Mouse (Mus musculus): ENCODE measurements around the gene Gm11444. TPM values are rescaled to one million over a fixed set of nuclear protein-coding genes. Genes with fewer than 3 reads are reported as not detected.

Gene Gm11444
- total and polyA plus RNA-seq, 3 experiments = not detected

- no peak for DNase-seq (ENCODE audit: extremely low read depth)
- Histone ChIP-seq H3K9me3 (replicated peaks; ENCODE audit: low read length) (peaks cover 41% of the 10 kb centered on the region), H3K27me3 (replicated peaks) (peaks cover 39% of the 10 kb centered on the region), H3K9ac (ENCODE audit: insufficient read depth, low read depth) (no peak overlapping the region), H3K4me3 (replicated peaks in 1 of 3; ENCODE audit: low read depth in 2 of 3, low read length in 2 of 3, poor library complexity in 1 of 3) (no peak overlapping the region), H3K4me1 (ENCODE audit: control insufficient read depth in 1 of 2, insufficient read depth in 2 of 2) (peaks cover 2 to 17% of the 10 kb centered on the region in 2 experiments; a peak in 3 of 4 replicates), H3K36me3 (replicated peaks in 1 of 2; ENCODE audit: control insufficient read depth in 1 of 2, insufficient read depth in 1 of 2, low read length in 1 of 2) (no peaks in the 10 kb centered on the region), H3K79me2 (replicated peaks; ENCODE audit: control insufficient read depth, extremely low read depth, insufficient read depth, poor library complexity, severe bottlenecking) (no peaks in the 10 kb centered on the region), H3K4me2 (ENCODE audit: insufficient read depth, low read depth, poor library complexity, severe bottlenecking) (no peak overlapping the region), H3K27ac (ENCODE audit: insufficient read depth, low read depth) (no peak overlapping the region)
- in situ Hi-C loops (cut with MboI; ENCODE audit: low pct_ligation_motif_present, low pct_unique_long_range_greater_than_20kb, low sequenced_read_pairs) = no loop called here
- dilution Hi-C loops (cut with MboI; ENCODE audit: extremely low pct_ligation_motif_present, extremely low pct_unique_long_range_greater_than_20kb, low sequenced_read_pairs) = no loop called here
- TF ChIP-seq TBP (conservative IDR thresholded peaks at IDR 0.05; ENCODE audit: low read depth, low read length) (no peak), JUN (IDR thresholded peaks at IDR 0.05; ENCODE audit: insufficient read depth, low read depth, low read length) (no peak), PAX5 (IDR thresholded peaks at IDR 0.05; ENCODE audit: low read length) (no peak), MEF2A (IDR thresholded peaks at IDR 0.05; ENCODE audit: borderline replicate concordance, low read depth, low read length) (no peak), GABPA (IDR thresholded peaks at IDR 0.05; ENCODE audit: insufficient replicate concordance, low read depth, low read length) (no peak)
Measured at GRCm38 (mm10) chr11:85839258-85840030, 10.7 kb downstream of the Gm11444 start.

DNA sequence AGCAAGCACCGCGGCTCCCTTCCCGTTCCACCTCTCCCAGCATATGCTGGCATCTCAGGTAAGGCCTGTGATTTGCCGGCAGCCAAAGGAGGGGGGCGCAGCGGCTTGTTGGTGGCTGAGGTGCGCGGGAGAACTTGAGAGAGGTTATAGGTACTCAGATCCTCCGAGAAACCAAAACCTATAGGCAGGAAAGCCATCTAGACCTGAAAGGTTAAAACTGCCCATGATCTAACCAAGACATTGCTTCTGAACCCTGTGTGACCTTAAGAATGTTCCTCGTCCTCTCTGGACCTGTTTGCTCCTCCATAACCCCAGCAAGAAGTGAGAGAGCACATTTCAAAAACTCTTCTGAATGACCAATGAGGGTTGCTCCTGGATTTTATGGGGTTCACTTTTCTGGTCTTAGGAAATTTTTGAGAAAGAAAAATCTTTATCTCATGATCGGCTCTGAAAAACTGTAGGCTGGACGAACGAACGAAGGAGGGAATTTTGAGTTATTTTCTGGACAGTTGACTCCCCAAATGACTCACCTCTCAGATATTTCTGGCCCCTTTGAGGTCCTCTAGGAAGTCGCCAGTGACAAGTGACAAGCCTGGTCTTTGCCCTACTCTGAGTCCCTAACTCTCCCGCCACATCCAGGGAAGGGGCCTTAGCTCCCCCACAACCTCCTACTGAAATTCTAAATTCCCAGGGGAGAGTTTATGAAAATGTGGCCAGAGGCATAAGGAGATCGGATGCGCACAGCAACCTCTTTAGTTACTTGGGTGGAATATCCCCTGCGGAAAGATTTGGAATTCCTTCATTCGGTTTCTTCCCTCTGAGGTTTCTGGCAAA lies 11.5 kb downstream of the Gm11444 start:
- H3K79me2 ChIP-seq (replicated peaks; ENCODE audit: control insufficient read depth, extremely low read depth, insufficient read depth, poor library complexity, severe bottlenecking) = no peaks in the 10 kb centered on the region
- no peak overlapping the region for H3K9ac ChIP-seq (ENCODE audit: insufficient read depth, low read depth)
- no peak for DNase-seq (ENCODE audit: extremely low read depth)
- no peak overlapping the region for H3K27ac ChIP-seq (ENCODE audit: insufficient read depth, low read depth)
- H3K27me3 ChIP-seq (replicated peaks) = peaks cover 31% of the 10 kb centered on the region
- H3K9me3 ChIP-seq (replicated peaks; ENCODE audit: low read length) = peaks cover 41% of the 10 kb centered on the region
- TF ChIP-seq HCFC1 (IDR thresholded peaks at IDR 0.05; ENCODE audit: low read depth, low read length) = no peak
- TF ChIP-seq E2F4 (IDR thresholded peaks at IDR 0.05; ENCODE audit: insufficient replicate concordance, low read depth, low read length) = no peak
- H3K4me2 ChIP-seq (ENCODE audit: insufficient read depth, low read depth, poor library complexity, severe bottlenecking) = no peak overlapping the region
- dilution Hi-C loops (cut with MboI; ENCODE audit: extremely low pct_ligation_motif_present, extremely low pct_unique_long_range_greater_than_20kb, low sequenced_read_pairs) = no loop called here
- no peaks in the 10 kb centered on the region for H3K36me3 ChIP-seq (replicated peaks in 1 of 2; ENCODE audit: control insufficient read depth in 1 of 2, insufficient read depth in 1 of 2, low read length in 1 of 2)
- H3K4me1 ChIP-seq (ENCODE audit: control insufficient read depth in 1 of 2, insufficient read depth in 2 of 2) = peaks cover 2 to 12% of the 10 kb centered on the region in 2 experiments; a peak in 3 of 4 replicates
- in situ Hi-C loops (cut with MboI; ENCODE audit: low pct_ligation_motif_present, low pct_unique_long_range_greater_than_20kb, low sequenced_read_pairs) = no loop called here
- H3K4me3 ChIP-seq (replicated peaks in 1 of 3; ENCODE audit: low read depth in 2 of 3, low read length in 2 of 3, poor library complexity in 1 of 3) = no peak overlapping the region

- dilution Hi-C loops (cut with MboI; ENCODE audit: extremely low pct_ligation_motif_present, extremely low pct_unique_long_range_greater_than_20kb, low sequenced_read_pairs) (no loop called here), in situ Hi-C loops (cut with MboI; ENCODE audit: low pct_ligation_motif_present, low pct_unique_long_range_greater_than_20kb, low sequenced_read_pairs) (no loop called here)
- DNase-seq (ENCODE audit: extremely low read depth) = no peak
- H3K79me2 ChIP-seq (replicated peaks; ENCODE audit: control insufficient read depth, extremely low read depth, insufficient read depth, poor library complexity, severe bottlenecking) = no peaks in the 10 kb centered on the region
- peaks cover under 1 to 5% of the 10 kb centered on the region in 2 experiments; a peak in 3 of 4 replicates for H3K4me1 ChIP-seq (ENCODE audit: control insufficient read depth in 1 of 2, insufficient read depth in 2 of 2)
- peaks cover 25% of the 10 kb centered on the region for H3K27me3 ChIP-seq (replicated peaks)
- TF ChIP-seq USF1 (IDR thresholded peaks at IDR 0.05; ENCODE audit: low read depth, low read length) = no peak
- TF ChIP-seq CTCF (conservative IDR thresholded peaks at IDR 0.05 in 1 of 2, IDR thresholded peaks at IDR 0.05 in 1 of 2; ENCODE audit: low read depth in 2 of 2, low read length in 2 of 2) = no peak
- TF ChIP-seq IRF4 (IDR thresholded peaks at IDR 0.05; ENCODE audit: low read depth, low read length) = no peak
- TF ChIP-seq MEF2A (IDR thresholded peaks at IDR 0.05; ENCODE audit: borderline replicate concordance, low read depth, low read length) = no peak
- no peak for TF ChIP-seq POLR2AphosphoS2 (IDR thresholded peaks at IDR 0.05; ENCODE audit: low read depth, low read length)
- no peak for TF ChIP-seq JUN (IDR thresholded peaks at IDR 0.05; ENCODE audit: insufficient read depth, low read depth, low read length)
- TF ChIP-seq KAT2A (IDR thresholded peaks at IDR 0.05; ENCODE audit: insufficient replicate concordance, low read length) = no peak
- H3K9me3 ChIP-seq (replicated peaks; ENCODE audit: low read length) = peaks cover 45% of the 10 kb centered on the region
- H3K4me3 ChIP-seq (replicated peaks in 1 of 3; ENCODE audit: low read depth in 2 of 3, low read length in 2 of 3, poor library complexity in 1 of 3) = no peak overlapping the region
- H3K9ac ChIP-seq (ENCODE audit: insufficient read depth, low read depth) = no peak overlapping the region
- no peak overlapping the region for H3K4me2 ChIP-seq (ENCODE audit: insufficient read depth, low read depth, poor library complexity, severe bottlenecking)
- H3K27ac ChIP-seq (ENCODE audit: insufficient read depth, low read depth) = no peak overlapping the region
- no peaks in the 10 kb centered on the region for H3K36me3 ChIP-seq (replicated peaks in 1 of 2; ENCODE audit: control insufficient read depth in 1 of 2, insufficient read depth in 1 of 2, low read length in 1 of 2)
Measured at GRCm38 (mm10) chr11:85837648-85838423, 12.3 kb downstream of the Gm11444 start.

All from CH12.LX (cell line).